Mouse (Mus musculus) right cerebral cortex, postnatal 14 days (tissue): Measurements from ENCODE around the gene Klhl24.

ENCODE experiments used
- DNase-seq: peaks from one replicate; pipeline ENCODE4 v3.0.0; 2022

Gene Klhl24

GRCm38 (mm10) chr16:20151991-20152390 lies 54.6 kb downstream of the Klhl24 start:
- no peak for DNase-seq

- no peak for DNase-seq
These were observed 56.4 kb downstream of the Klhl24 start for GRCm38 (mm10) chr16:20153742-20154141.

- DNase-seq = no peak
These were observed 62.8 kb downstream of the Klhl24 start for GRCm38 (mm10) chr16:20160130-20160529.

- DNase-seq = no peak
These were observed 71.7 kb downstream of the Klhl24 start for GRCm38 (mm10) chr16:20169071-20169470.

GRCm38 (mm10) chr16:20169471-20170106 lies 72.2 kb downstream of the Klhl24 start:
- DNase-seq = no peak
